Mouse (Mus musculus) frontal cortex, adult 2 months (tissue): ENCODE measurements around the gene Gpsm2. TPM values are rescaled to one million over a fixed set of nuclear protein-coding genes. Genes with fewer than 3 reads are reported as not detected.
"Not testable (repeated sequence)": the region's sequence is repeated elsewhere in the genome, so short reads cannot be mapped to it uniquely, and the experiment has no call there.

Source experiments
- DNase-seq, 2 experiments: peaks; one replicate each; pipeline ENCODE4 v3.0.0; 2022; ENCODE audit warnings: low spot score in 1 of 2; ENCODE audit errors: extremely low spot score in 1 of 2
- polyA plus RNA-seq: library from polyadenylated mRNA; depleted of rRNA; stranded (reverse); fragments of >200 nt; gene quantifications from 2 replicates; pipeline ENCODE4 v1.2.3, GENCODE M21; 2012; rRNA removed

The Gpsm2 gene
- polyA plus RNA-seq, 1 experiment = 13.7 TPM

DNA sequence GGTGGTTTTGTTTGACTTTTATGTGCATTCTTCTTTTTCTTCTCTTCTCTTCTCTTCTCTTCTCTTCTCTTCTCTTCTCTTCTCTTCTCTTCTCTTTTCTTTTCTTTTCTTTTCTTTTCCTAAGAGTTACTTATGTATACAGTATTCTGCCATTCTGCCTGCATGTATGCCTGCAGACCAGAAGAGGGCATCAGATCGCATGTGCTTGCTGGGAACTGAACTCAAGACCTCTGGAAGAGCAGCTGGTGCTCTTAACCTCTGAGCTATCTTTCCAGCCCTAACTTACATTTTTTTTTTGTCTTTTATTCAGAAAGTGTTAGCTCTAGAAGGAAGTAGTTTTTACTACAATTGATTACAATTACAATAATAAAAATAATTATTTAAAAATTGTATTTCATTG lies 61.2 kb downstream of the Gpsm2 start:
- DNase-seq = no peak

DNA sequence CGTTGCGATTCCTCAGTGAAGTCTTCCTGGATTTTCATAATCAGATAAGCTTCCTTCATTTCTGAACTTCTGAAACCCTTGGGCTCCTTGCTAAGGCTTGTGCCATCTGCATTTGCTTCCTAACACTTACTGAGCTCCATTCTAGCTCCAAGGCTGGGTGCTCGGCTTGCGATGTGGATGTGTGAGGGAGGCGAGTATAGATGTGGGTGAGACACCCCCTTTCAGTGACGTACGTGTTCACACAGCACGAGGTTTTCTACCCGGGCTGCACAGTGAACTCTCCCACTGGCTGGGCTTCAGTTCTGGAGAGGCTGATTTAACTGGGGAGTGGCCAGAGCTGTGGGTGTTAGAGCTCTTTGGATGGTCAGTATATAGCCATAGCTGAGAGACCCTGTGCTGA lies 63.5 kb downstream of the Gpsm2 start:
- DNase-seq = peak in 1 of 2 experiments; percentile 25

DNA sequence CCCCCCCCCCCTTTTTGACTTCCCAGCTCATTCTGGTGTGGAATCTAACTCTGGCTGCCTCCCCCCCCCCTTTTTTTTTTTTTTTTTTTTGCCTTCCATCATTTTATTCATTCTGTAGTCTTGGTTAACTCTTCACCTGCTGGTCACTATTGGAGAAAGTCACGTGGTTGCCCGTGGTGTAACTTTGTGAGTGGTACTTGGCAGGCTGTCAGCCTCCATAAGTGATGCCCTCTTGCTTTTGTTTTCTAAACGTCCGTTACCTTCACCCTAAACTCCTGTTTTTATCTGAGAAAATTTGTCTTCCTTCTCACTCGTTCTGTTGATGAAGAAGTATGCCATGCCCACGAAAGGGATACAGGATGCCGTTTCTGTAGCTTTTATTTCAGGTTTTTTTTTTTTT lies 66.6 kb downstream of the Gpsm2 start:
- no peak for DNase-seq

DNA sequence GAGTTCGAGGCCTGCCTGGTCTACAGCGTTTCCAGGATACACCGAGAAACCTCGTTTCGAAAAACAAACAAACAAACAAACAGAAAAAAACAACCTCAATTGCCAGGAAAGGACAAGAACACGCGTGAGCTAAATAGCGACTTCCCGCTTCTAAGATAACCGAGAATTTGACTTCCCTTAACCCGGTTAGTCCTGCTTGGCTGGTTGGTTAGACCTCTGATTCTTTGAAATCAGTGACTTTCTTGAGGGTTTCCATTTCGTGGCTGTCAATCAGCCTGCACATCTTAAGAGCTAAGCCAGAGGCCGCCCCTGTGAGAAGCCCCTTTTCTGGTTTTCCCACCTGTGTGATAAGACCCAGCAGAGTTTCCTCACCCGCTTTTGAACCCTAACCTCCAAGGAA lies 67.5 kb downstream of the Gpsm2 start:
- DNase-seq = no peak

DNA sequence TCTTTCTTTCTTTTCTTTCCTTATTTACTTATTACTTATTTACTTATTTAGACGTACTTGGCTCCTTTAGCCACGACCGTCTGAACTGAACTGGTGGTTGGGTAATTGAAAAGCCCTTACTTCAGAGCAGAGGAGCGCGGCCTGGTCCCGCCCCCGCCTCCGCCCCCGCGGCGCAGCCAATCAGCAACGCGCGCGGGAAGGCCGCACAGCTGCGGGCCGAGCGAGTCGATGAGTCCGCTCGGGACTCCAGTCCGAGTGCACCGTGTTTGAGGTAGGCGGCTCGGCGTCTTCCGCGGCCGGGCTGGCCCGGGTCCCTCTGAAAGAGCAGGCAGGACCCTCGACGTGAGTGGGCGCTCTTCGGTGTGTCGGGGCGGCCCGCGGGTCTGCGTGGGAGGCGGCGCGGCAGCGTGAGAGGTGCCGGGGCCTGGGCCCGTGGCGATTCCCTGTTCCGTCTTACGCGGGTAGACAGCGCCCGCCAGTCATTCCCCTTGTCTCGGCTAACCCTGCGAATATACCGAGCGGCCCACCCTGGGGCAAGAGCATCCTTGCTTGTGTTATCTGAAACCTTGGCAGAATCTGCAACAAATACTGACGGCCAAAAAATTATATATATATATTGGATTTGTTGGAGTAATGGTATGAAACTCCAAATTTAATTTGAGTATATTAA lies 68.3 kb downstream of the Gpsm2 start, which contains the start of gene Clcc1:
TSS of gene Clcc1 (plus strand) at position 204 of the 670 bp plus-strand sequence.
- DNase-seq = peak; percentile 87 to 95

DNA sequence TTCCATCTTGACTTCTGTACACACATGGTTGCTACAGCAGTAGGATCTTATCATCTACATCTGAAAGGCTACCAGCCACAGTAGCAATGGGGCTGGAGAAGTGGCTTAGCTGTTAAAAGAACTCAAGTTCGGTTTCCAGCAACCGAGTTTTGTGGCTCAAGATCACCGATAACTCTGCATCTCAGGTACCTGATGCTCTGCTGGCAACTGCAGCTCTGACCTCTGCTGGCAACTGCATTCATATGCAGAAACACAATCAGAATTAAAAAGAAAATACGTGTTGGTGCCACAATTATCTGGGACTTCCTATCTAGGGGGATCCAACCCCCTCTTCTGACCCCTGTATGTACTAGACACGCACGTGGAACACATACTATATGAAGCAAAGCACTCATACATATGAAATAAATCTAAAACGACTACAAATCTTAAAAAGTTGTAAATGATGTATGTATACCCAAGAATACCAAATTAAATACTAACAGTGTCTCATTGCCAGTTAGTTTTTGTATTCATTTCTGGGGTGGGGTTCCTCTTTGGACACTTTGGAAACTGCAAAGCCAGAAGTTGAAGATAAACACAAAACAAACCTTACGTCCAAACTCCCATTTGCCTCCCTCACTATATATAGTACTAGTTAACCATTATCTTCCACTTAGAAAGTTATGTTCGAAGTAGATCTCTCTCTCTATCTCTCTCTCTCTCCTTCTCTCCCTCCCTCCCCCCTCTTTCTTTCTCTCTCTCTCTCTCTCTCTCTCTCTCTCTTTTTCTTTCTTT lies 69.1 kb downstream of the Gpsm2 start:
- DNase-seq = no peak

DNA sequence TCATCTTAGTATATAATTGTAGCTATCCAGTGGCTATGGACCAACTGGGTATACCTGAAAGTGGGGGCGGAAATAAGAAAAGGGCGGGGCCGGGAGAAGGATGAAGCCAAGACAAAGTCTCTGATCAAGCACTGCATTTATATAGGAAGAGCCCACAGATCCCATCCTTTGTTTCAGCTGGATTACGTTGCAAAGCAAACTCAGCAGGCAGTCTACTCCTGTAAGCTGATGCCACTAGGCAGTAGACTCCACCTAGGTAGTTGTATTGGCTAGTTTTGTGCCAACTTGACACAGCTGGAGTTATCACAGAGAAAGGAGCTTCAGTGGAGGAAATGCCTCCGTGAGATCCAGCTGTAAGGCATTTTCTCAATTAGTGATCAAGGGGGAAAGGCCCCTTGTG lies 74.4 kb downstream of the Gpsm2 start:
- DNase-seq = not testable (repeated sequence)

DNA sequence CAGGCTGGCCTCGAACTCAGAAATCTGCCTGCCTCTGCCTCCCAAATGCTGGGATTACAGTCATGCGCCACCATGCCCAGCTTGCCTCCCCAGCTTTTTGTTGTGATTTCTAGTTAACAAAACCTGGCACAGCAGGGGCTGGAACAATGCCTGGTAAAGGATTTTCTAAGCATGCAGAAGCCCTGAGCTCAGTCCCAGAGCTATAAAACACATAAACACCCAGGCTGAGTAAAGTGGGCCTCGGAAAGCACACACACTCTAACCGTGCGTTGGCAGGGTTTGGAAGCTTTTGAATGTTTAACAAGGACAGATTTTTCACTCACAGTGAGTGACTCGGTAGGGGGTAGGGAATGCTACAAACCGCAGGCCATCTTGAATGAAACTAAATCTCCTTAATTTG lies 76.1 kb downstream of the Gpsm2 start:
- DNase-seq = peak in 1 of 2 experiments; percentile 33

DNA sequence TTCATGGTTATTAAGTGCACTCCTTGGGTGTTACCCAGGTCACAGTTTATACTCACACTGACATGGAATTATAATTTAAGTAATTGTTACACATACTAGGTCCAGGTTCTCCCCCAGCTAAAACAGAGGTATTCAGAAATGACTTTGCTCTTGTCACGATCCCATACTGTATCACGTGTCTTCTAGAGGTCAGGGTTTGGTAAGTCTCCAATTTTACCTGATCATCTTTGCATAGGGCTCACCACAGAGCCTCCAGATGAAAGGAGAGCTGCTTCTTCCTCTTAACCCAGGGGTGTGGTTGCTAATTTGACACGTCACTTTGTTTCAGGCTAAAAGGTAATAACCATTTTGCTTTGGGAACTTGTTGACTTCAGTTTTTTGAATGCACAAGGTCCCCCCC lies 77.3 kb downstream of the Gpsm2 start:
- DNase-seq = no peak

DNA sequence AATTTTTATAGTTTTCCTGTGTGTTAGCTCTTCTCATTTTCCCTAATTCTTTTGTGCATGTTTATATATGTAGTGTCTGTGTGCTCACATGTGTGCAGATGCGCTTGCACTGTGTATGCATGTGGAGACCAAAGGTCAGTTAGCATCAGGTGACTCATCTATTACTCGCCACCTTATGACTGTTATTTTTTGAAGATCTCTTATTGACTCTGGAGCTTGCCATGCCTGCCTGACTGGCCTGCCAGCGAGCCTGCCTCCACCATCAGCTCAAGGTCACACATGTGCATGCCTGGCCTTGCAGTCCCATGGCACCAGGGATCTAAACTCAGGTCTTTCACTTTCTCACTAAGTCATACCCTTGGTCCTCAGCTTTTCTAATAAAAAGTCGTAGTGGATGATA lies 81.1 kb downstream of the Gpsm2 start:
- no peak for DNase-seq

DNA sequence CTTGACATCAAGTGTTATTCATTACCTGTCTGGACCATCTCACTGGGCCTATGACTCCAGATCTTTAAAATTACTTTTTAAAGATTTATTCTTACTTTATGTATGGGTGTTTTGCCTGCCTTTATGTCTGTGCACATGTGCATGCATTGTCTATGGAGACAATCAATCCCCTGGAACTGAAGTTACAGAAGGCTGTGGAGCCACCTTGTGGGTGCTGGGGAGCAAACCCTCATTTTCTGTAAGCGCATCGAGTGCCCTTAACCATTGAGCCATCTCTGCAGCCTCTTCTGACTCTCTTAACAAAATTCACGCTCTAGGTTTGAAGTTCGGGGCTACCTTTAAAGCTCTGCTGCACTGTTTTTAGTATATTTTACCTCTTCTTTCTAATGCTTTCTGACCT lies 82.7 kb downstream of the Gpsm2 start:
- DNase-seq = no peak

DNA sequence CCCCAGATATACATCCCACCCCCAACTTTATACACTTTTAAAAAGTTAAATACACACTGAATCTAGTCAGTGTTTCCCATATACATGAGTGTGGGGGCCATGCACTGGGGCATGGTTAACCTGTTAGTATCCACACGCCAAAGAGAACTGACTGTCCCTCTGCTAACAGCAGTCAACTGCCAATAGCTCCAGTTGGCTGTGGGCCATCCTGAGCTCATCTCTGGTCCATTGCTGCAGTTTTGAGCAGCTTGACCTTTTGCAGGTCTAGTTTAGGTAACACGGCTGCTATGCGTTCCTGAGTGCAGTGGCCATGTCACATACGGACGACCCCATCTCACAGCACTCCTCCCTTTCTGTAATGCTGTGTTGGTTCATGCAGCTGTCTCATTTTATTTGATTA lies 87.3 kb downstream of the Gpsm2 start:
- DNase-seq = no peak

Other genes with a start within 250 kb of the Gpsm2 start
- gene 1700013F07Rik, start 188.2 kb downstream of the Gpsm2 start, polyA plus RNA-seq = 1.2 and 1.4 TPM in 2 replicates
- gene 5330417C22Rik, start 185.8 kb downstream of the Gpsm2 start, polyA plus RNA-seq = 20.0 and 21.7 TPM in 2 replicates
- 18.2 and 18.5 TPM in 2 replicates for gene Tmem167b, start 159.8 kb downstream of the Gpsm2 start, polyA plus RNA-seq
- 35.3 and 40.0 TPM in 2 replicates for gene Taf13, start 150.6 kb downstream of the Gpsm2 start, polyA plus RNA-seq
- 58.7 and 71.0 TPM in 2 replicates for gene Wdr47, start 131.0 kb downstream of the Gpsm2 start, polyA plus RNA-seq
- 46.0 and 49.7 TPM in 2 replicates for gene Clcc1, start 68.4 kb downstream of the Gpsm2 start, polyA plus RNA-seq
- gene Aknad1, start 17.3 kb upstream of the Gpsm2 start, polyA plus RNA-seq = 0.02 and 0.04 TPM in 2 replicates
- gene Stxbp3, start 118.2 kb upstream of the Gpsm2 start, polyA plus RNA-seq = 30.2 and 33.5 TPM in 2 replicates
- 0.14 and 0.17 TPM in 2 replicates for gene Fndc7, start 167.7 kb upstream of the Gpsm2 start, polyA plus RNA-seq
- gene Prpf38b, start 189.4 kb upstream of the Gpsm2 start, polyA plus RNA-seq = 95.5 and 105 TPM in 2 replicates
- gene Henmt1, start 217.6 kb upstream of the Gpsm2 start, polyA plus RNA-seq = 1.4 and 1.6 TPM in 2 replicates
- 0.38 and 0.61 TPM in 2 replicates for gene Gm9857, start 218.1 kb upstream of the Gpsm2 start, polyA plus RNA-seq